Mouse (Mus musculus) MEL (cell line): ENCODE measurements around the gene Iqcb1.

Source experiments
- CHD2 ChIP-seq: IDR thresholded peaks from 2 replicates; pipeline ENCODE4 v1.6.1; 2011; ENCODE audit warnings: low read length, improper control_type of control experiment
- CTCF ChIP-seq, 3 experiments: IDR thresholded peaks in 2 of 3; conservative IDR thresholded peaks in 1 of 3; 2 replicates each; pipeline ENCODE4 v1.5.1; 2011 to 2012; ENCODE audit warnings: low read length in 3 of 3, low read depth in 2 of 3, mild to moderate bottlenecking in 2 of 3, improper control_type of control experiment in 1 of 3, inconsistent platforms in 1 of 3, mixed read lengths in 1 of 3, moderate library complexity in 1 of 3; ENCODE audit not compliant: control insufficient read depth in 1 of 3, insufficient read depth in 1 of 3, poor library complexity in 1 of 3, severe bottlenecking in 1 of 3
- E2F4 ChIP-seq: IDR thresholded peaks from 2 replicates; pipeline ENCODE4 v1.6.1; 2011; ENCODE audit warnings: low read depth, low read length, improper control_type of control experiment, borderline replicate concordance
- ELF1 ChIP-seq: IDR thresholded peaks from 2 replicates; pipeline ENCODE4 v1.6.1; 2014; ENCODE audit warnings: low read depth, mild to moderate bottlenecking, inconsistent platforms, low read length, improper control_type of control experiment, moderate library complexity
- MEF2A ChIP-seq: IDR thresholded peaks from 2 replicates; pipeline ENCODE4 v1.6.1; 2014; ENCODE audit warnings: low read depth, mild to moderate bottlenecking, inconsistent platforms, low read length, improper control_type of control experiment; ENCODE audit not compliant: poor library complexity, insufficient replicate concordance, severe bottlenecking; ENCODE audit errors: extremely low read depth
- MYC ChIP-seq: IDR thresholded peaks from 2 replicates; pipeline ENCODE4 v1.6.1; 2011; ENCODE audit warnings: low read depth, mild to moderate bottlenecking, low read length, improper control_type of control experiment, moderate library complexity
- POLR2A ChIP-seq, 2 experiments: IDR thresholded peaks; 2 replicates each; pipeline ENCODE4 v1.6.1; 2011 to 2012; ENCODE audit warnings: low read length in 2 of 2, mild to moderate bottlenecking in 2 of 2, control low read depth in 1 of 2, improper control_type of control experiment in 1 of 2, low read depth in 1 of 2, moderate library complexity in 1 of 2; ENCODE audit not compliant: control insufficient read depth in 1 of 2, insufficient read depth in 1 of 2, poor library complexity in 1 of 2
- POLR2AphosphoS2 ChIP-seq: IDR thresholded peaks from 2 replicates; pipeline ENCODE4 v1.6.1; 2011; ENCODE audit warnings: low read length, improper control_type of control experiment
- RAD21 ChIP-seq: IDR thresholded peaks from 2 replicates; pipeline ENCODE4 v1.6.1; 2011; ENCODE audit warnings: mild to moderate bottlenecking, low read depth, low read length, improper control_type of control experiment
- TAL1 ChIP-seq: IDR thresholded peaks from 2 replicates; pipeline ENCODE4 v1.6.1; 2012; ENCODE audit warnings: mild to moderate bottlenecking, inconsistent platforms, low read length, moderate library complexity, mixed read lengths
- ZMIZ1 ChIP-seq: IDR thresholded peaks from 2 replicates; pipeline ENCODE4 v1.6.1; 2012; ENCODE audit warnings: low read depth, mild to moderate bottlenecking, inconsistent platforms, low read length, improper control_type of control experiment, moderate library complexity

GRCm38 (mm10) chr16:36798334-36798733, 29.9 kb upstream of the Iqcb1 start:
- TF ChIP-seq CTCF (IDR thresholded peaks at IDR 0.05 in 2 of 3, conservative IDR thresholded peaks at IDR 0.05 in 1 of 3; ENCODE audit: control insufficient read depth in 1 of 3, insufficient read depth in 1 of 3, low read depth in 2 of 3, low read length in 3 of 3, poor library complexity in 1 of 3, severe bottlenecking in 1 of 3) (no peak), MEF2A (no peak), ZMIZ1 (no peak), POLR2A (IDR thresholded peaks at IDR 0.05; ENCODE audit: control insufficient read depth in 1 of 2, insufficient read depth in 1 of 2, low read depth in 1 of 2, low read length in 2 of 2, poor library complexity in 1 of 2) (no peak), RAD21 (no peak), E2F4 (no peak), POLR2AphosphoS2 (no peak), CHD2 (no peak), MYC (no peak), ELF1 (no peak), TAL1 (no peak)
